Mouse (Mus musculus) monocyte, adult 5-6 weeks (primary cell): ENCODE measurements at regions not wholly inside any gene's neighbourhood (a gene's known extent, or its start where the extent isn't known, plus 50 kb on each side); places are given as distances from the start of the nearest gene placed in this dataset.

Source experiments
- ATAC-seq: fragments of 153-309, 156-312 bp; replicated peaks from 2 replicates; pipeline ENCODE4 v1.8.0; 2017; ENCODE audit warnings: mild to moderate bottlenecking; ENCODE audit not compliant: low TSS enrichment, insufficient number of reproducible peaks, severe bottlenecking, poor library complexity, low FRiP score

GRCm38 (mm10) chr8:126538136-126538535 is 55.6 kb downstream of the Irf2bp2 start:
- no peak for ATAC-seq

DNA sequence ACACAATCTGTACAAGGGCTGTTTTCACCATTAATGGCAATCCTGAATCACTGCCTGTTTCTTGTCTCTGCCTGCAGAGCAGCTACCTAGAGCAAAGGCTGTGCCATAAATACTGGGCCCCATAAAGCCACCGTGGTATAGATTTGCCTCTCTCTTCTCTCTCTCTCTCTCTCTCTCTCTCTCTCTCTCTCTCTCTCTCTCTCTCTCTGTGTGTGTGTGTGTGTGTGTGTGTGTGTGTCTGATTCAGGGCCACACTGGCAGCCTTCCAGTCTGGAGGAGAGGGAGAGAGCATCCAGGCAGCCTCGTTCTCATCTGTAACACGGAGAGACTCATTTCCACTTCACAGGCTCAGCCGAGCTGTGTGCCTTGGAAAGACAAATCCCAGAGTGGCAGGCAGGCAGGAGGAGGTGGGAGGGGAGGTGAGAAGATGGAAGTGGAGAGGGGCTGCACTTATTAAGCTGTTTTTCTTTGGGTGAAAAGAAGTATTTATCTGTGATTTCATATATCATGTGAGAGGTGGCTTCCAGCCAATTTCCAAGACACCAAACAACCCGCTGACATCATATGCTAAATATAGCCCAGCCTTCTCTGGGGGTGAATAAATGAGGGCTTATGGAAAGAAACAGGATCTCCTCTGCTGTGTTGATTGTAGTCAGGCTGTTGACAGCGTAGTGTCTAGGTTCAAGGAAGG is 56.7 kb downstream of the Irf2bp2 start:
- ATAC-seq, result no peak

- peak; percentile 54; the same call in 1 of the 2 replicates for ATAC-seq
These were observed 57.5 kb downstream of the Irf2bp2 start for GRCm38 (mm10) chr8:126536132-126536927.

DNA sequence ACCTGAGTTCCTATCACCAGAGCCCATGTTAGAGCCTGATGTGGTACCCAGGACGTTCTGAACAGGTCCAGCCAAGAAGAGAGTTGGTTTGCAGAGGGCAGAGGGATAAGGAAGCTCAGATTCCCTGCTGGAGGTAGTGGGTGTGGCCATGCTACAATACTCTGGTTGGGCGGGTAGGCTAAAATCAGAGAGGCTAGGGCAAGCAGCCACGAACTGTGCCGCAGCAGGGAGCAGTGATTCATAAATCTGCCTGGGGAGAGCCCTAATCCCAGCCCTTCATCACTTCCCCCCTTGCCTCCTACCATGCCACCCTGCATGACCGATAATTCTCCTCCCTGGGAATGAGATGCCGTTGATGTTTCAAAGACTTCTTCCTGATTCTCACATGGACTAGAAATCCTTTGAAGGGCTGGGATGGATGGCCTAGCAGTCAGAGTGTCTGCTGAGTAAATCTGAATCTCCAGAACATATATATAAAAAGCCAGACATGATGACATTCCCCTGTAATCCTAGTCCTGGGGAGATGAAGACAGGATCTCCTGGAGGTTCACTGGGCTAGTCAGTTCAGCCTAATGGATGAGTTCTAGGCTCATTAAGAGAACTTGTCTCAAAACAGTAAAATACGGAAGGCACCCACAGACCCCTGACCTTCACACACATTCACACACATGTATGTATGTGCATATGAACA is 57.6 kb upstream of the Tarbp1 start:
- ATAC-seq, result no peak

DNA sequence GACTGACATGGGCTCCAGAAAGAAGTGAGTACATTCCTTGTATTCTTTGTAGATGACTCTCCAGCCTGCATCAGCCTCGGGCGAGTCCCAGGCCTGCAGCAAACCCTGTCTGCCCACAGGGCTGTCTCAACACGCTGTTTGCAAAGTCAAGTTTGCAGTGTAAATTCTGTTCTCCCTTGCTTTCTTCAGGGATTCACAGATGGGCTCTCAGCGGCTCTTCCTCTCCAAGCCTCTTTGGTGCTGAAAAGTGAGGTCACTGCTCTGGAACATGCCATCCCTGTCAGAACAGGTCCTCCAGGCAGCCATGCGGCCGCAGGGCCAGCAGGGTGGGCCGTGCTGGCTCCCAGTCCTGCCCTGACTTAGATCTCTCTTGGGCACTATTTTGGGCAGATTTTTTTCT is 56.6 kb upstream of the Tarbp1 start:
- ATAC-seq, result no peak

GRCm38 (mm10) chr8:126529409-126529808 is 54.5 kb upstream of the Tarbp1 start:
- ATAC-seq, result no peak

DNA sequence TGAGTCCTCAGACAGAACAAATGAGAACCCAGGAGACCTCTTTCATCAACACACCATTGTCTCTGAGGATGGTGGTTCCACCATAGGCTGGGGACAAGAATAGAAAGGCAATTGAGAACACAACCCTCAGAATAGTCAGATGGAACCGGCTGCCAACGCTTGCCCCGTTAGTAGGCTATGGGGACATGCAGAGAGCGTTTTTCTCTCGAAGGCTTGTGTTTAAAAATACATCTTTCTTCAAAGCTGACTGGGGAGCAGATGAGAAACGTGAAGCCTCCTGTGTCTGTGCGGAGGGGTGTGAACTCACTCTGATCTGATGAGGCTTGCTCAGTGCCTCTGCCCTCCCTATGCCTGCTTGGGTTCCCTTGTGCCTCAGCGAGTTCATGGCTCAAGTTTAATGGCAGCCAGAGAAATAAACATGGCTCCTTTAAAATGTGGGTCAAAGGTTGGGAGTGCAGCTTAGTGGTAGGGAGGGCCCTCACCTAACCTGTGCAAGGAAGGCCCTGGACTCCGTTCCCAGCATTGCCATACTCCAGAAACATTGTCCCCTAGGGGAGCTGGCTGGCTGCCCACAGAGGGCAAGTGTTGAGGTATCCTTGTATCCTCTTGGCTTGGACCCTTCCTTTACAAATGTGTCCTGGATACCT is 53.7 kb upstream of the Tarbp1 start:
- ATAC-seq, result no peak

- 0 out of 2 replicates have a peak, but pooled peaks have one; percentile 52 for ATAC-seq
These were observed 52.2 kb upstream of the Tarbp1 start for GRCm38 (mm10) chr8:126526864-126527571.

- no peak for ATAC-seq
These were observed 50.7 kb upstream of the Tarbp1 start for GRCm38 (mm10) chr8:126525575-126525974.
